Mouse (Mus musculus) heart, embryonic 16.5 days (tissue): ENCODE results near the gene Unc79. TPM values are rescaled to one million over a fixed set of nuclear protein-coding genes. Genes with fewer than 3 reads are reported as not detected.

Source experiments
- ATAC-seq: fragments of 200-750 bp; cut with Nextera tagmentation; replicated peaks from 2 replicates; pipeline ENCODE4 v1.8.0; 2017; ENCODE audit warnings: moderate number of reproducible peaks; ENCODE audit not compliant: insufficient read depth, low FRiP score; ENCODE audit errors: extremely low read depth
- H3K27ac ChIP-seq: fragments of 300-500 bp; sonication (generic); 2 replicates; pipeline ENCODE4 v1.5.1; 2014; ENCODE audit warnings: mild to moderate bottlenecking, low read length, control low read depth, moderate library complexity
- H3K27me3 ChIP-seq: fragments of 300-500 bp; sonication (generic); 2 replicates; pipeline ENCODE4 v1.6.1; 2014; ENCODE audit warnings: low read length, mixed read lengths; ENCODE audit not compliant: control insufficient read depth, insufficient read depth
- H3K36me3 ChIP-seq: fragments of 300-500 bp; sonication (generic); 2 replicates; pipeline ENCODE4 v1.6.1; 2014; ENCODE audit not compliant: control insufficient read depth, insufficient read depth
- H3K4me1 ChIP-seq: fragments of 300-500 bp; sonication (generic); 2 replicates; pipeline ENCODE4 v1.6.1; 2014; ENCODE audit warnings: low read length, mixed read lengths; ENCODE audit not compliant: control insufficient read depth, insufficient read depth
- H3K4me2 ChIP-seq: fragments of 300-500 bp; sonication (generic); 2 replicates; pipeline ENCODE4 v1.6.1; 2014; ENCODE audit warnings: low read depth, mild to moderate bottlenecking, control low read depth, low read length
- H3K4me3 ChIP-seq: fragments of 300-500 bp; sonication (generic); 2 replicates; pipeline ENCODE4 v1.5.1; 2014; ENCODE audit warnings: mild to moderate bottlenecking, control low read depth, low read length
- H3K9ac ChIP-seq: fragments of 300-500 bp; sonication (generic); 2 replicates; pipeline ENCODE4 v1.6.1; 2014; ENCODE audit warnings: low read length, control low read depth
- H3K9me3 ChIP-seq: fragments of 300-500 bp; sonication (generic); replicated peaks from 2 replicates; pipeline ENCODE4 v1.6.1; 2016; ENCODE audit warnings: low read length; ENCODE audit not compliant: control insufficient read depth
- WGBS: fragments of 180-500 bp; shearing (Covaris S2); extraction: QIAGEN DNeasy Blood & Tissue Kit; methylation state at CpG from one replicate; pipeline ENCODE4 v1.1.7; 2014; 5-methylcytosine and 5-hydroxymethylcytosine counted together
- polyA plus RNA-seq: library from polyadenylated mRNA; unstranded; fragments of >200 nt; fragmentation: Nextera tagmentation; extraction: Ambion mirVana; gene quantifications from 2 replicates; pipeline ENCODE4 v1.2.1, GENCODE M21; 2015

Unc79 gene
- polyA plus RNA-seq, 1 experiment from 2014 or later: 0.30 TPM

- peaks cover 6% of the 10 kb centered on the region; the same call in 1 of the 2 replicates for H3K4me1 ChIP-seq
- H3K4me2 ChIP-seq: no peak overlapping the region
- H3K27ac ChIP-seq: no peak overlapping the region
- no peak overlapping the region for H3K9ac ChIP-seq
- no peak for ATAC-seq
- no peak overlapping the region for H3K4me3 ChIP-seq
- peaks cover 20% of the 10 kb centered on the region for H3K27me3 ChIP-seq
- WGBS: 24% methylated on average over 10 of the region's 10 CpGs
- no peaks in the 10 kb centered on the region for H3K36me3 ChIP-seq
- no peaks in the 10 kb centered on the region for H3K9me3 ChIP-seq
Measured at GRCm38 (mm10) chr12:102947826-102948225, 833 bp upstream of the Unc79 start.

GRCm38 (mm10) chr12:102949395-102950208 is 943 bp downstream of the Unc79 start:
- Histone ChIP-seq H3K9ac (no peak overlapping the region), H3K4me3 (peak overlapping the region; percentile 61), H3K4me2 (peak overlapping the region; percentile 95), H3K9me3 (no peaks in the 10 kb centered on the region), H3K27ac (no peak overlapping the region), H3K4me1 (peaks cover 6% of the 10 kb centered on the region; the same call in 1 of the 2 replicates), H3K27me3 (peaks cover 20% of the 10 kb centered on the region), H3K36me3 (no peaks in the 10 kb centered on the region)
- WGBS: under 1% methylated on average over 42 of the region's 42 CpGs
- ATAC-seq: peak; percentile 63; the same call in 1 of the 2 replicates

GRCm38 (mm10) chr12:102960051-102960775 is 11.6 kb downstream of the Unc79 start:
- Histone ChIP-seq H3K36me3 (no peaks in the 10 kb centered on the region), H3K9ac (no peak overlapping the region), H3K9me3 (no peaks in the 10 kb centered on the region), H3K27me3 (no peaks in the 10 kb centered on the region), H3K4me3 (no peak overlapping the region), H3K4me1 (no peaks in the 10 kb centered on the region), H3K27ac (no peak overlapping the region), H3K4me2 (no peak overlapping the region)
- WGBS: 82% methylated on average over 7 of the region's 7 CpGs
- ATAC-seq: no peak

GRCm38 (mm10) chr12:102961066-102961465 is 12.4 kb downstream of the Unc79 start:
- H3K27me3 ChIP-seq: no peaks in the 10 kb centered on the region
- H3K4me1 ChIP-seq: no peaks in the 10 kb centered on the region
- H3K9me3 ChIP-seq: no peaks in the 10 kb centered on the region
- no peaks in the 10 kb centered on the region for H3K36me3 ChIP-seq
- no peak overlapping the region for H3K4me3 ChIP-seq
- no peak overlapping the region for H3K4me2 ChIP-seq
- WGBS: 43% methylated on average over 3 of the region's 3 CpGs
- H3K9ac ChIP-seq: no peak overlapping the region
- no peak overlapping the region for H3K27ac ChIP-seq
- no peak for ATAC-seq

- H3K9ac ChIP-seq: no peak overlapping the region
- H3K36me3 ChIP-seq: no peaks in the 10 kb centered on the region
- no peaks in the 10 kb centered on the region for H3K9me3 ChIP-seq
- no peaks in the 10 kb centered on the region for H3K4me1 ChIP-seq
- H3K27me3 ChIP-seq: no peaks in the 10 kb centered on the region
- no peak overlapping the region for H3K4me3 ChIP-seq
- WGBS: 70% methylated on average over 3 of the region's 3 CpGs
- H3K4me2 ChIP-seq: no peak overlapping the region
- ATAC-seq: no peak
- no peak overlapping the region for H3K27ac ChIP-seq
Measured at GRCm38 (mm10) chr12:102964486-102964885, 15.8 kb downstream of the Unc79 start.

- no peak for ATAC-seq
- Histone ChIP-seq H3K36me3 (no peaks in the 10 kb centered on the region), H3K27ac (no peak overlapping the region), H3K9ac (no peak overlapping the region), H3K9me3 (no peaks in the 10 kb centered on the region), H3K27me3 (no peaks in the 10 kb centered on the region), H3K4me3 (no peak overlapping the region), H3K4me1 (no peaks in the 10 kb centered on the region), H3K4me2 (no peak overlapping the region)
- WGBS: 47% methylated on average over 4 of the region's 4 CpGs
Measured at GRCm38 (mm10) chr12:102980584-102980983, 31.9 kb downstream of the Unc79 start.

GRCm38 (mm10) chr12:102981543-102981942 is 32.9 kb downstream of the Unc79 start:
- H3K9ac ChIP-seq: no peak overlapping the region
- no peak for ATAC-seq
- no peaks in the 10 kb centered on the region for H3K9me3 ChIP-seq
- no peak overlapping the region for H3K27ac ChIP-seq
- H3K27me3 ChIP-seq: no peaks in the 10 kb centered on the region
- H3K36me3 ChIP-seq: no peaks in the 10 kb centered on the region
- H3K4me1 ChIP-seq: no peaks in the 10 kb centered on the region
- no peak overlapping the region for H3K4me2 ChIP-seq
- no peak overlapping the region for H3K4me3 ChIP-seq
- WGBS: 94% methylated on average over 3 of the region's 3 CpGs

- no peaks in the 10 kb centered on the region for H3K36me3 ChIP-seq
- H3K27ac ChIP-seq: no peak overlapping the region
- no peaks in the 10 kb centered on the region for H3K27me3 ChIP-seq
- H3K4me2 ChIP-seq: no peak overlapping the region
- H3K4me1 ChIP-seq: no peaks in the 10 kb centered on the region
- no peaks in the 10 kb centered on the region for H3K9me3 ChIP-seq
- H3K9ac ChIP-seq: no peak overlapping the region
- no peak overlapping the region for H3K4me3 ChIP-seq
- ATAC-seq: no peak
Measured at GRCm38 (mm10) chr12:102985401-102985800, 36.7 kb downstream of the Unc79 start.

GRCm38 (mm10) chr12:102987736-102988135 is 39.1 kb downstream of the Unc79 start:
- Histone ChIP-seq H3K4me1 (no peaks in the 10 kb centered on the region), H3K9me3 (no peaks in the 10 kb centered on the region), H3K27me3 (no peaks in the 10 kb centered on the region), H3K9ac (no peak overlapping the region), H3K36me3 (no peaks in the 10 kb centered on the region), H3K4me2 (no peak overlapping the region), H3K4me3 (no peak overlapping the region), H3K27ac (no peak overlapping the region)
- ATAC-seq: no peak
- WGBS: 50% methylated on average over 6 of the region's 6 CpGs
